Mouse (Mus musculus): ENCODE measurements around the gene Nodal.

The Nodal gene

DNA sequence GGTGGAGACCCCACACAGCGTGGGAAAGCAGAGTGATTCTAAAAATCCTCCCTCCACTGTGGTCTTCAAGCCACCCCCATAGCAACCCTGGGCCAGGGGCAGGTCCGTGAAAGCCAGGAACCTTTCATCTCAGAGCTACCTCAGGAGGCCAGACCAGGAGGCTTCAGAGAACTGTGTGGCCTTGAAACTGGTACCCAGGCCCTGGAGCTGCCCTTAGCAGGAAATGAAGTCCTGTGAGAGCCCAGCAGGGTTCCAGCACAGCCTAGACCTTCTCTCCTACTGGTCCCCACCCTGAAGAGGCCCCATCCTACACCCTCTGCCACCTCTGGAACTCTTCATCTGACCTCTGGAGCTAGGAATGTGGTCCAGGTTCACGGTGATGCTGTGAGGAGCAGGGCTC lies 19.6 kb upstream of the Nodal start:
- no peak for DNase-seq (ENCODE audit: low spot score in 2 of 2)

- peak; percentile 35 to 69 for DNase-seq (ENCODE audit: low spot score in 2 of 2)
Measured at GRCm38 (mm10) chr10:61399156-61399734, 18.5 kb upstream of the Nodal start.

DNA sequence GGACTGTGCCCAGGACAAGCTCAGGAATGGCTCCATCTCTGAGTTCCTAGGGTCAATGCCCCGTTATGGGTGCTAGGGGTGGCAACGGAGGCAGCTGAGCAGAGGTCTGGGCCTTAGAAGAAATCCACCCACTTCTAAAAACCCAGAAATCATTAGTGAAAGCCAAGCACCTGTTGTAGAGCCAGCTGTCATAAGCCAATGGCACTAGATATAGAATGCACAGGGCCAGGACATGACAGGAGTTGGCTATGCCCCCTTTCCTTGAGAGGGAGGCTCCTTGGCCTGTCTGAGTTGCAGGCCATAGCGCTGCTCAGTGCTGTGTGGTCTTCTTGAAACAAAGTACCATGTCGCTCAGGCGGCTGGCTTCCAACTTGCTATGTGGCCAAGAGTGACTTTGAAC lies 17.4 kb upstream of the Nodal start:
- no peak for DNase-seq (ENCODE audit: low spot score in 2 of 2)

GRCm38 (mm10) chr10:61402480-61402879 lies 15.3 kb upstream of the Nodal start:
- no peak for DNase-seq (ENCODE audit: low spot score in 2 of 2)

DNA sequence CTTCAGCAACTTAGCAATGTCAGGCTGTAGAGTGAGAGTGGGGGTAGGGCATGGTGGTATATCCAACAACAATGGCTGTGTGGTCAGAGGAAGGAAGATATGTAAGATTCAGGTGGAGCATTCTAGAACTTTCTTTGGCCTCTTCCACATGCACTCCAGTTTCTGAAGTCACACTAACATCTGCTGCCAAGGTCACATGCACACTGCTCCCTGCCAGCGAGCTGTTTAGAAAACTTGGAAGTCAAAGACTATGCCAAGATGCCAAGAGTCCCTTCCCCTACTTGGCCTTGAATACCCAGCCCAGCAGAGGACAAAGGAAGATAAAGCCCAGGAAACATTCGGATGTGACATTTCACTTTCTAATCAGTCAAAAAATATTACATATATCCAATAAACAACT lies 14.9 kb upstream of the Nodal start:
- DNase-seq (ENCODE audit: low spot score in 2 of 2) = no peak

DNA sequence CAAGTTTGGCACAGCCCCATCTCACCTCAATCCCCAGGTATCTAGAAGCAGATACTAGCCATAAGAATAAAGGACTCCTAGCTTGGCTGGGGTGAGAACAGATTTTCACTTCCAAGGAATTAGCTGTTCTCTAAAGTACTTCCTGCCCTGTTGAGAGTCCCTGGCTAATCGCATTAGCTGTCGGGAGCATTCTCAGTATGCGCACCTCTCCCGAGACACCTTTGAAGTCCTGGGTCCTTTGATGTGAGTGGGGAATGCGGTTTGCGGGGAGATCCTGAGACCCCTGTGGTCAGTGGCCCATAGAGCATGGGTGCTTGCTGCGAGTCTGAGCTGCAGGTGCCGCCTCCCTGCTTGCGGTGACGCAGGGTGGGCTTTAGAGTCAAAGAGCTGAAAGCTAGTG lies 11.8 kb upstream of the Nodal start:
- DNase-seq (ENCODE audit: low spot score in 2 of 2) = no peak

DNA sequence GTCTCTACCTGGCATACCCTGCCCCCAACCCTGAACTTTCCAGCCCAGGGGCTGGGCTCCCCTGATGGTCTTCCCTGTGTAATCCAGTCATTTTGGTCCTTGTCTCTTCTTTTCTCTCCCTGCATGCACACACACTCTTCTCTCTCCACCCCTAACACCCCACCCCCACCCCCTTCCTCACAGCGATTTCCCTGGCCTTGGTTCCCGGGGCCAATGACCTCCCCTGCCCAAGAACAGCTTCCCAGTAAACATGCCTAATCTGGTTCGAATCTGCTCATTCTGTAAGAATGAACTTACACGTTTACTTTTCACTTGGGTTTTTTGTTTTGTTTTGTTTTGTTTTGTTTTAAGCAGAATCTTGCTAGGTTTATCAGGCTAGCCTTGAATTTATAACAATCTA lies 8.0 kb upstream of the Nodal start:
- DNase-seq (ENCODE audit: low spot score in 2 of 2) = no peak

DNA sequence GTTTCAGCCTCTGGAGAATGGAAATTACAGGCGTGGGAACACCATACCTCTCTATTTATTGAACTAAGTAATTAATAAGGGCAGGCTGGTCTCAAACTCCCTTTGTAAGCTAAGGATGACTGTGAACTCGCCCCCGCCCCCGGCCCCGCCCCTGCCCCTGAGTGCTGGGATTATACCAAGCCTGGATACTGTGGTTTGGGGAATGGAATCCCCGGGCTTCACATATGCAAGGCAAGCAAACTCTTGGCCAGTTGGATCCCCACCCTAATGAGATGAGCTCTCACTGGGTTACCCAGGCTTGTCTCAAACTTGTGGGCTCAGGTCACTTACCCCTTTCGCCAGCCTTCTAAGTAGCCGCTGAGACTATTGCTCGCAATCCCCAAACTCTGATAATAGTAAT lies 7.6 kb upstream of the Nodal start:
- no peak for DNase-seq (ENCODE audit: low spot score in 2 of 2)

GRCm38 (mm10) chr10:61412910-61413625 lies 4.7 kb upstream of the Nodal start:
- DNase-seq (ENCODE audit: low spot score in 2 of 2) = peak; percentile 38 to 52

DNA sequence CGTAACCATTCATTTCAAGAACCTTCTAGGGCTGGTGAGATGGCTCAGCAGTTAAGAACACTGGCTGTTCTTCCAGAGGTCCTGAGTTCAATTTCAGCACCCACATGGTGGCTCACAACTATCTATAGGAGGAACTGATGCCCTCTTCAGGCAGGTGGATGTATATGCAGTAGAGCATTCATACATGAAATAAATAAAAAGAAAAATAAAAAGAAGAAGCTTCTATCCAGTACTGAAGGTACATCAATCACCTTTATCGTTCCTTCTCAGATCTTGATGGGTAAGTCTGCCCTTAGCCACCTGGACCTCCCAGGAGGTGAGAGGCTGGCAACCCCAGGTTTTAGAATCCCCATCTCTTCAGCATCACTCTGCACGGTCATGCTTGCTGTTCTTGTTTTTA lies 2.5 kb upstream of the Nodal start:
- no peak for DNase-seq (ENCODE audit: low spot score in 2 of 2)

DNA sequence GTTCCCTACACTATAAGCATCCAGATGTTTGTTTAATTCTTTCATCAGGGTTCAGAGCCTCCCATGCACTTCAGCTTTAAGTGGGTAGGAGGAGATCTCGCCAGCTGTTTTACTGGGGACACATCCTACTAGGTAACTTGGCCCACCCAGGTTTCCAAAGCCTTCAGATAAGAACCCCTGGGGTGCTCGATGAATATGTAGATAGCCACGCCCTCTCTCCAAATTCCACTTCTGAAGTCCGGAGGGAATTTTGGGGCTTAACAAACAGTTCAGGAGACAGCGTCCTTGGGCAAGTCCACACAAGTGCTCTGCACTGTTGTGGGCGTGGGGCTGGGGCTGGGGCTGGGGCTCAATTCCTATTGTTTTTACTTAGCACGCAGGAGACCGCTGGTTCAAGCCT lies 1.9 kb upstream of the Nodal start:
- DNase-seq (ENCODE audit: low spot score in 2 of 2) = no peak

- no peak for DNase-seq (ENCODE audit: low spot score in 2 of 2)
Measured at GRCm38 (mm10) chr10:61416561-61416960, 1.2 kb upstream of the Nodal start.

DNA sequence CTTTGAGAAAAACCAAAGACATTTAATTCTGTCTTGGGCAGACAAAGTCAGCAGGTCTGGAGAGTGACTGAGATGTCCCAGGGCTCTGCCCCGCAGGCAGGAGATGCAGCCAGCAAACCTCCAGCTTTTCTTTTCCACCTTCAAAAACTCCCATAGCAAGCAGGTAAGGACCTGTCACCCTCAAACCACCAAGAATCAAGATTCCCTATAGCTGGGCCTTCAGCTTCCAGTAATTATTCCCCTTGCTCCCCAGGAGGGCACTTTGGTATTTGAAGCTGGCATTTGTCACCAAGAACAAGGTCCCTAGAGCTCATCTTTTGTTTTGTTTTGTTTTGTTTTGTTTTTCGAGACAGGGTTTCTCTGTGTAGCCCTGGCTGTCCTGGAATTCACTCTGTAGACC lies 726 bp upstream of the Nodal start:
- DNase-seq (ENCODE audit: low spot score in 2 of 2) = no peak

GRCm38 (mm10) chr10:61418131-61418900 lies 544 bp downstream of the Nodal start:
- DNase-seq (ENCODE audit: low spot score in 2 of 2) = no peak

GRCm38 (mm10) chr10:61419146-61419545 lies 1.4 kb downstream of the Nodal start:
- DNase-seq (ENCODE audit: low spot score in 2 of 2) = no peak

DNA sequence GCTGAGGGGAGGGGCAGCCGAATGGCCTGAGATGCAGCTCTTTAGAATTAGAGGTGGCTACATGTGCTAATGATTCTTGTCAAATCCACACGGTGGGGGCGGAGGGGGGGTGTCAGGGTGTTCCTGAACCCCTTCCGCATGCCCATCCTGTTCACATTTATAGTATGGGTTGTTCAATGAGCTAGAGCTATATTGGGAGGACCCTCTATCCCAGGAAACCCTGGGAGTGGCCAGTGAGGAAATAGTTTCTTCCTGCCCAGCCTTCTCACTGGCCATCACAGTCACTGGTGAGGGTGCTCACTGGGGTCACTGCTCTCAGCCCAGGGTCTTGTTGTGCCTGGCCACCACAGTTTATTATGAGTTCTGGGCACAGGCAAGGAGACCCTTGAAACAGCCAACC lies 2.2 kb downstream of the Nodal start:
- DNase-seq (ENCODE audit: low spot score in 2 of 2) = no peak

- DNase-seq (ENCODE audit: low spot score in 2 of 2) = no peak
Measured at GRCm38 (mm10) chr10:61422861-61423260, 5.1 kb downstream of the Nodal start.

DNA sequence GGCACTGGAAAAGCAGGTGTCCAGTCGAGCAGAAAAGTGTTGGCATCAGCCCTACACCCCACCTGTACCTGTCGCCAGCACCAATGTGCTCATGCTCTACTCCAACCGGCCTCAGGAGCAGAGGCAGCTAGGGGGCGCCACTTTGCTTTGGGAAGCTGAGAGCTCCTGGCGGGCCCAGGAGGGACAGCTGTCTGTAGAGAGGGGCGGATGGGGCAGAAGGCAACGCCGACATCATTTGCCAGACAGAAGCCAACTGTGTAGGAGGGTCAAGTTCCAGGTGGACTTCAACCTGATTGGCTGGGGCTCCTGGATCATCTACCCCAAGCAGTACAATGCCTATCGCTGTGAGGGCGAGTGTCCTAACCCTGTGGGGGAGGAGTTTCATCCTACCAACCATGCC lies 5.5 kb downstream of the Nodal start:
- peak in 1 of 2 experiments; percentile 68 for DNase-seq (ENCODE audit: low spot score in 2 of 2)

DNA sequence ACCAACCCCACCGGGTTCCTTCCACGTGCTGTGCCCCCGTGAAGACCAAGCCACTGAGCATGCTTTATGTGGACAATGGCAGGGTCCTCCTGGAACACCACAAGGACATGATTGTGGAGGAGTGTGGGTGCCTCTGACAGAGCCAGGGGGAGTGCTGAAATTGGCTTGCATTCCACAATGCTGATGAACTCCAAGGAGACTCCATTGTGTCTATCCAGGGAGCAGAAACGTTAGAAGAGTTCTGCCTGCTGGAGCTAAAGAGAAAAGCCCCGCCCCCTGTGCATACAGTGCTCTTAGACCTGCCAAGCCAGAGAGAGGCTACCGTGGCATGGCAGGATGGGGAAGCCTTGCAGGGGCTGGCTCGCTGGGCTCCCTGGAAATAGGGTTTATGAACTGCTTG lies 6.7 kb downstream of the Nodal start:
- DNase-seq (ENCODE audit: low spot score in 2 of 2) = no peak

DNA sequence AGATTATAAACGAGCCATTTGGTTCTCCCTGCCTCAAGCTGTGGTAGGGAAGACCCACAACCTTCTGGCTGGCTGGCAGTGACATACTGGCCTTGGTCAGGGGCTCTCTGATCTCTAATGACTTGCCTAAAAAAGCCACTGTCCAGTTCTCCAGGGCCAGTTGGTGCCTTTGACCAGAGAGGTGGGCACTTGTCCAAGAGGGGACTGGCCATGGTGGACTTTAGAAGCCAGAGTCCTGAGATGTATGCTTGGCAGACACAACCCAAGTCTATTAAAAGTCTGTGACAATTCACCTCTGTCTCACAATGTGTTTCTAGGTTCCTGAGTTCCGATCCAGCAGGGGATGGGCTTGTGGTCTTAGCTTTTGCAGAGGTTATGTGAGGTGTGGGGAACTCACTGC lies 7.3 kb downstream of the Nodal start:
- no peak for DNase-seq (ENCODE audit: low spot score in 2 of 2)

DNA sequence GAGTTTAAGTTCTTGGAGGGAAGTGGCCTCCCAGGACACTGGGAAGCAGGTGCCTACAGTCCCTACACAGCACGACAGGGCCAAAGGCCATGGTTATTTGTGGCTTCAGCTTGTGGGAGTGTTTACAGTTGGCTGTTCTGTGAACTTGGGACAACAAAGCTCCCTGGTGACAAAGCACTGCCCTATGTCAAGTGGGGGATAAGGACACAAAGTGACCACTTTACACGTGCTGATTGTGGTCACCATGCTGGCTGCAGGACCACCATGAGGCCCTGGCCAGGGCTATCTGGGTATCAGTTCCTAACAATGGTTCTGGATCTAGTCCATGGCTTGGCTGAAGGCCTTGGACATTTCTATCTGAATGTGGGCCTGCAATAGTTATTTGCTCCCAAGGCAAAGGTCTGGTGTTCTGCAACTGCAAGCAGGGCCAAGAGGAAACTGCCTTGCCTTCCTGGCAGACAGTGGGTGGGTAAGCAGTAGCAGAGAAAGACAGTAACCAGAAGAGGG lies 8.5 kb downstream of the Nodal start:
- DNase-seq (ENCODE audit: low spot score in 2 of 2) = no peak

DNA sequence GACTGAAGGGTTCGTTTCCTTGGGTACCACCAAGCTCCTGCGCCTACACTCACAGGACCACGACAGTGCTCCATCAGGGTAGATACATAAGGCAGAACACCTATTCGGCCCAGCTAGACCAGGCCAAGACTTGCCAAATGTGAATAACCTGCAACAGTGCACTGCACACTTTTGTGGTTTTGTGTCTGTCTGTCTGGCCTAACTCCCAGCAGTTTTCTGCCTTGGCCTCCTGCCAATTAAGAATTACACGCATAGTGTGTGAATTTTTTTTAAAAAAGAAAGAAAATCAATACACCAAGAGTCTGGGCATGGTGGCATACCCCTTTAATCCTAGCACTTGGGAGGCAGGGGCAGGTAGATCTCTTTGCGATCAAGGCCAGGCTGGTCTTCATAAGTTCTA lies 10.2 kb downstream of the Nodal start:
- no peak for DNase-seq (ENCODE audit: low spot score in 2 of 2)

DNA sequence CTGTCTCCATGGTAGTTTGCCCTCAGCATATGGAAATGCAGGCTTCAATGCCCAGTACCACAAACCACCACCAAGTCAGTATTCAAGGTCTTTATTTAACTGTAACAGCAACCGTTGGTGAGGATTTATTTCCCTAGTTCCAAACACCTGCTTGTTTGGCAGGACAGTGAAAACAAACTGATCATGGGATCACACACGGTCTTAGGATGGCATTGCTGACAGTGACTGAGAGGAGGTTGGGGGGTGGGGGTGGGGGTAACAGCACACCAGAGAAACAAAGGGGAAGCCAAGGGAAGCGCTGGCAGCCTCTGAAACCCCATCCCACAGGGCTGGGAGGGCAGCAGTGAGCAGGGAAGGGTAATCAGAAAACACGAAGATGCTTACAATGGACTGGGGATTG lies 10.6 kb downstream of the Nodal start:
- DNase-seq (ENCODE audit: low spot score in 2 of 2) = no peak

All from spleen, postnatal 10 days (tissue).